Mouse (Mus musculus) c-Kit-positive CD71-positive TER-119-positive erythroid progenitor cells, embryonic 14.5 days (primary cell): ENCODE data around the gene Uvrag.

Experiments used
- DNase-seq: peaks from one replicate; pipeline ENCODE4 v3.0.0-alpha.2; 2013; ENCODE audit warnings: low spot score

The Uvrag gene

DNA sequence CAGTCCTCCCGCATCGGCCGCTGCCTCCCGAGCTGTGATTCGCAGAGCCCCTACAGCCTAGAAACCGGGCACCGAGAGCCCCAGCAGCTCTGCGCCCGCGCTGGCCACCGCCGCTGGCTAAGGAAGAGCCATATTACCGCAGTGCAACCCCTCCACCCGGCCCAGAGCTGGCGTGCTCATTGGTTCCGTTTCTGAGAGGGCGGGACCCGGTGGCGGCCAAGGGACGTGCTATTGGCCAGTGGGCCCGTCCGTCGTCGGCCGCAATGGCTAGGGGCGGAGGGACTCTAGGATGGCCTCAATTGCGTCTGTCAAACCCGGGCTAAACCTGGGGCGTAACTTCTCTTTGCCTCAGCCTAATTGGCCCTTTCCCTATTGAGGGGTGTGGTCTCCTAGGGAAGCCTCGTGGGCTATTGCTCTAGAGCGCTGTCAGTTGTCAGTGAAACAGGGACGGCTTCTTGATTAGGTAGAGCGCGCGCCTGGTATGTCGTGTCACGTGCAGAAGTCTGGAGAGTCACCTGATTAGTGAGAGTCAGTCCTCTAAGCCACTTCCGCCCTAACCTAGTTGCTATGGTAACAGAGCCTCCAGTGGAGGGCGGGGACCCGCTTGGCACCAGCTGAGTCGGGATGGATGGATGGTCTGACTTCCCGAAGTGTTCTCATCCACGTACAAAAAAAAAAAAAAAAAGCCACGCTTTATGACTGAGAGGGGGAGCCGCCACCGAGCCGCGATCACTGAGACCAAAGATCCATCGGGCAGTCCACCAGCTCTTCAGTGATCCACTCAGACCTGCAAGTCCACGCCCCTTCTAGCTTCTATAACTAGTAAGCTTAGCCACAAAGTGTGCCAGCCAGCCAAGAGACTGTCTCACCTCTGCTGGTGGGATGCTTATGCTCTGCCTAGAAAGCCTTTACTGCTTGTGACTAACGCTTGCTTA is at the start of gene Uvrag:
Gene Uvrag, minus strand, starts transcription at position 158 of the 935 bp plus-strand sequence.
- DNase-seq = peak; percentile 98

DNA sequence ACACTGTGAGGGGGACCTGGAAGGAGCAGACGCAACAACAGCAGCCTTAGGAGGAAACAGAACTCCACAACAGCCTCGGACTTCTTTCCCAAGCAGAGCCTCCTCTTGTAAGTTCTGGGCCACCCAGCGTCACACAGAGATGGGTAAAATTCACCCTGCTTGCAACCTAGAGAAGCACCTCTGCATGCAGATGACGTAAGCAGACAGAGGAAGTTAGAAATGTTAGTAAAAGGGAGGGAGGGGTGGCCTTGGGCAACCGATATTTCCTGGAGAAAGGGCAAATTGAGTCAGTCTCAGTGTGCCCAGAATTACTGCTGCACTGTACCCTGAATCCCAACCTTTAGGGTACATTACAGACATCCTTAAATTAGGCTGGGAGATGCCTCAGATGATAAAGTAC is 48.9 kb upstream of the Uvrag start:
- DNase-seq = no peak

DNA sequence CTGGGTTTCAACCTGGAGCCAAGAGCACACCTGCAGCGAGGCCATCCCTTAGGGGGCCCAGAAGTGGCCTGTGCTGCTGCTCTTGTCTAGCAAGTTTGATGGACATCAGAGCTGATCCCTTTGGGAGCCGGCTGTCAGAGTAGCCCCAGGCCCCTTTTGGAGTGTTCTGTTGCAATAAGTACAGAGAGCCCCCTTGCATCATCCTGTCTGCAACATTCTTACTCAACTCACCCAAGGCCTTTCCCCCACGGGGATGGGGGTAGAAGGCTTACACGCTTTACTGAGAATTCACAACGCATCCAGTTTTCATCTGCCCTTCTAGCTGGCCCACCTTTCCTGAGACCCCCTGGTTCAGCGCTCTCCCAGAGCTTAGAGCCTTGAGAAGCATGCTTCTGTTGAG is 47.7 kb upstream of the Uvrag start:
- DNase-seq = no peak

DNA sequence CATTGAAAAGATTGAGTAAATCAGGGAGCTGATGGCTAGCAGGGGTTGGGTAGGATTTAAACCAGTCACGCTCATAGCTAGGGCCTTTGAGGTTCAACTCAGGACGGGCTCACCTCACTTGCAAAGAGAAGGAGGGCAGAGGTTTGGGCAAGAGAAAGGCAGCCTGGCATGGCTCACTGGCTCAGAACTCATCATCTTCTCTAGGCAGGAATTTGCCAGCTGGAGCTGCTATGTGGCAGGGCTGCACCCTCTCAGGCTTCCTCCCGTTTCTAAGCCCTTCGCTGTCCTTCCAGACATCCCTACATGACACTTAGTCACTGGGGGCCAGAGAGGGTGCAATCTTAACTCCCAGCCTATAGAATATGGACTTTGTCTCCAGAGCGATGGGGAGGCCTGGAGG is 46.5 kb upstream of the Uvrag start:
- DNase-seq = no peak

DNA sequence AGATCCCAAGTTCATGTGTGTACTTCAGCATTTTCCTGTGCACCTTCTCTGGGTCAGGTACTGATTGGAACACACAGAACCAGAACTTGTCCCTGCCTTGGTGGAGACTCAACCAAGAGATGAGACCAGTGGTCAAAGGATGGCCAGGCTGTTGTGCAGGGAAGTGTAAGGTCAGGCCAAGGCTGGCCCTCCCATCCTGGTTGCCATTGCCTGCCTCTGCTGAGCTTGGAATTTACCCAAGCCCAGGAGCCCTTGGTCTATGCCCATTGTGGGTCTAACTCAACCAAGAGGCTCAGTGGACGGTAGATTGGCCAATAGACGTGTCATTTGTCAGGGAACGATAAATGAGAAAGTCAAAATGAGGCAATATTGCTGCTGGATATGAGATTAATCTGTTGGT is 44.5 kb upstream of the Uvrag start:
- DNase-seq = no peak

DNA sequence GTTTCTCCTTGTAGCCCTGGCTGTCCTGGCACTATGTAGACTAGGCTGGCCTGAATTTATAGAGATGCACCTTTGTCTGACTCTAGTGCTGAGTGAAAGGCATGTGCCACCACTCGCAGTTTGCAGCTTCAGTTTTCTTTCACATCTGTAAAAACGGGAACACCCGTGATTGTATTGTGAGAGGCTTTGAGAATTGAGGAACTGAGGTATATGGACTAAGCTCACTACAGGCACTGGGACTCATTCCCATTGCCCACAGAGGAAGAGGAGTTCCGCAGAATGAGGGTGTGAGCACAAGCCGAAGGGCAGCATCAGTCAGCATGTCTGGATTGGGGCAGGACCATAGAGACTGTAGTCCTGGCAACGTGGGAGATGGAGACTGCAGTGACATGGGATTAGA is 42.8 kb upstream of the Uvrag start:
- DNase-seq = no peak

DNA sequence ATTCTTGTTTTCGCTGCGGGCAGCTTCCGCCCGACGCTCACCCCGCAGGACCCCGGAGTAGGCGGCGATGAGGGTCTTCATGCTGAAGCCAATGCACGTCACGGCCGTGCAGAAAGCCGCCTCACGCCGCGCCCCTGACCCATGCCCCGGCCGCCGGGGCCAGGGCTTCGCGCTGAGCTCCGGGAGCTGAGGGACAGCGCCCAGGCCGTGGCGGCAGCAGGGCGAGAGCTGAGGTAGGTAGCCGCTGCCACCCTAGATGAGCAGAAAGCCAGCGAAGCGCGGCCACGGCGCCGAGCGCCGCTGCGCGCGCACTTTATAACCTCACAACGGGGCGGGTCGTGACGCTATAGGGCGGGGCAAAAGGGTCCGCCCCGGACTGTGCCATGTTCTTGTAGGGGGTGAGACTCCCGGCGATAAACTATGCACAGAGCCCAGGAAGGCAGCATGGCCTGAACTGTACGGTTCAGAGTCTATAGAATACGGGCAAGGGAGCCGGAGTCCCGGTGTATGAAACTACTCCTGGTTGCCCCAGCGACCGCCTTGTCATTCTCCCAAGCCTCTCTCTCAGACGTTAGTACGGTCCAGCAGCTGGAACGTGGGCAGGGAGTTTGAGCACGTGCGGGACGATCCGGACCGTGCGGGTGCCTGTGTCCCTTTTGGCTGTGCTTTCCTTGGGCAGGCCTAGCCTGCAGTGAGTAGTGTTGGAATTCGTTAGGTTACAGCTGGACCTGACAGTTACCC is 41.7 kb upstream of the Uvrag start, which contains the start of gene Dgat2:
Gene Dgat2, minus strand, starts transcription at position 288 of the 741 bp plus-strand sequence.
- DNase-seq = peak; percentile 83

DNA sequence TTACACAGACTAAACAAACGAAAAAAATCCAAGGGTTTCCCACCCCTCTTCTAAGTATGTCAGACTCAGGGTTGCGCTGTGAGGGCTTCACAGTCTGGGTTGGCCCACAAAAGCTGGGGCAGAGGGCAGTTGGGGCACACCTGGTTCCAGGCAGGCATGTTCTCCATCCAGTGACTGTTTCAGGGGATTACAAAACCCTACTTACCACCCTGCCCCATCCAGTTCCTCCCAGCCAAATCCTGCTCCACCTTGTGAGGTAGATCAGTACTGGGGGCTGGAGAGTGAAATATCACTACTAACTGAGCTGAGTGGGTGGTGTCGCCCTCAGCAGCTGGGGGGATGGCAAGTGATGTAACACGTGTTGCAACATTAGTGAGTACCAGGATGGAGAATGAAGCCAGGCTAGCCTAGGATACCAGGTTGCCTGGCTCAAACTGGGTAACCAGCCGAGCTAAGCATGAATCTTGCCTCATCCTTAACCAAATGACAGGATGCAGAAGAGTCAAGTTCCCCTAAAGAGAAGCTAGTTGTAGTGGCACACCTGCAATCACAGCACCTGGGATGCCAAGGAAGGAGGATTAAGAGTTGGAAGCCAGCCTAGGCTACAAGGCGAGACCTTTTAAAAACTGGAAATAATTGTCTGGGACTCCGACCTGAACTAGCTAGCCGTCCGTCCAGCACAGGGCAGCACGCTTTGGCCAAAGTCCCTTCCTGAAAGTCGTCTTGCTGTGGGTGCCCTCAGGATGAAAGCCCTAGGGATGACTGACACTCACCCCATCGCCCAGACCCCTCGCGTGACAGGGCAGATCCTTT is 40.9 kb upstream of the Uvrag start:
- no peak for DNase-seq

DNA sequence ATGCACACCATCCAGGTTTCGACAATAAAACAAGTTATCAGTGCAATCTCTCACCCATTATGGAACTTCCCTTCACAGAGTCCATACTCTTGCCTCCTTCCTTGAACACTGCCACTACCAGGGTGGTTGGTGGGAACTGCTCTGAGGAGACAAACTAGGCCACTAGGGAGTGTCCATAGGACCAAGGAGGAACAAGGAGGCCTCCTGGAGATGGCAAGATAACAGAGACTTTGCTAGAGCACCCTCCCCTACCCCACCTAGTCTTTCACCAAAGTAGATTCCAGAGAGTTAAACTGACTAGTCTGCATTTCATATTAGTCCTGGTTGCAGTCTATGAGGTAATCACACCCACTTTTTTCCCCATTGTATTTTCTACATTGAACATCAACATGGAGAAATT is 39.2 kb upstream of the Uvrag start:
- no peak for DNase-seq

DNA sequence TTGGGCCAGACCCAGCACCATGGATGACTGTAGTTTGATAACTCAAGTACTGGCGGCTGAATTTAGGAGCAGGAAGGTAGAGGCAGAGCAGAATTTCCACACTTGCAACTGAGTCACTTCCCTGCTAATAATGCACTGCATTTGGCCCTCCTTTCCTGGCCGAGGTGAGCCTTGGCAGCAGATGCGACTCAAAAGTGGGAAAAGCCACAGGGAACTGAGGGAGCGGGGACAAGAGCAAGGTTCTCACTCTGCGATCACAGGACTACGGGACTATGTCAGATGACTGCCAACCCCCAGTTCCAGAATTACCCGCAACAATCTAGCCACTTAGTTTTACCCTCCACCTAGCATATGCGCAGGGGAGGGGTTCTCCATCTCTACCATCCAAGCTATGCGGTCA is 38.3 kb upstream of the Uvrag start:
- no peak for DNase-seq

DNA sequence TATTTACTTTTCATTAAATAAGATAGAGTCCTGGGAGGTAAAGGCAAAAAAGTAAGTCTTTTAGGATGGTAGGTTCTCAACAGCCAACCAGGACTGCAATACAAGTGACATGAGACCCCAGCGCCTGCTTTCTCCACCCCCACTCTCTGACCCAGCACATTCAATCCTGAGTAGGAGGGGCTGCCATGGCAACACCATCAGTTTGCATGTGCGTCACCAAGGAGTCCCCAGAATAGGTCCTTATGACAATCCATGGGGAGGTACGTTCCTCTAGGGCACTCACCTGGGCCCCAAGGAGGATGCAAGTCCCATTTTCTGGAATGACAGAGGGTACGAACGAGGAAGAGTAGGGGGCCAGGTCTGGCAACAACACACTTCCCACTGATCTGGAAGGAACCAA is 36.4 kb upstream of the Uvrag start:
- DNase-seq = no peak

DNA sequence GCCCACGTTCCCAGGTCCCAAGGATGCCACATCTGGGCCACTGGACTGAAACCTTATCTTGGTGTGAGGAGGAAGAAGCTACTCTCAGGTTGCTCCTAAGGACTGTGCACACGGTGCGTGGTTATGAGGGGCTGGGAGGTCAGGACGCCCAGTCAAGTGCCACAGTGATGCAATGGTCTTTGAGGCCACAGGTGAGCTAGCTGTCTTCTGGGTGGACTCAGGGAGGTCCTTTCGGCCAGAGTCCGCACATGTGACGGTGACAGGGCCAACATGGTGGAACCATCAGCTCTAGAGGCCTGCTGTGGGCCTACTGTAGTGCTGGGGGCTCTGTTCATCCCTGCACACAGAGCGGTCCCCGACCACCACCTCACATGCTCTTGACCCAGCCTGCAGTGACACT is 34.7 kb upstream of the Uvrag start:
- DNase-seq = no peak

DNA sequence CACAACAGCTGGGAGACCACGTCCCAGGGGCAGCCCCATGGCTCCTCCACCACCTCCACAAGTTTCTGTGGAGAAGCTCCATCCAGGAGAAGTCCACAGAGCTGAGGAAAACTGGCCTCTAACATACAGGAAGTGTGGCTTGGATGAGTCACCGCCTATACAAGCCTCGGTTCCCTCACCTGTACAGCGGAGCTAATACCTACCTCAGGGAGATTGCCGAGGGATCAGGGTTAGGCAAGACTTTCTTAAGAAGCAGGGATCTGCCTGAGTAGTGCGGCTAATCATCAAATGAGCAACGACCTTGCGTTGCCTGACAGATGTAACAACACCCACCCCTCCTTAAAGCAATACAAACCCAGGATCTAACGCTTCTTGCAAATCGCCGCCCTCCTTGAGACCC is 34.2 kb upstream of the Uvrag start:
- DNase-seq = no peak

DNA sequence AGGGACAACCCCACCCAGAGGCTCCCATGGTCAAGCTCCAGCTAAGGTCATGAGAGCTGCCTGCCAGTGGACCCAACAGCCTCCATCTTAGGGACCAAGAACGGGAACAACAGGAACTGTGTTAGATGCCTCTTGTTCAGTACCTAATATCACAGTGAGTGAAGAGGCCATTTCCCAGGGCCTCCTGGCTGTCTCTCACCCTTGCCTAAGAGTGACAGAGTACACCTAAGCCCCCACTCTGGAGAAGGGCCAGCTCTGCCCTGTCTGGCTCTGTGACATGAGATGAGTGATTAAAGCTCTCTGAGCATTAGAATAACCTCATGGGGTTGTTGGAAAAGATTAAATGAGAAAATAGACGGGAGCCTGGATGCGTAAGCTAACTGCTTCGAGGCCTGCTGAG is 33.1 kb upstream of the Uvrag start:
- DNase-seq = no peak

DNA sequence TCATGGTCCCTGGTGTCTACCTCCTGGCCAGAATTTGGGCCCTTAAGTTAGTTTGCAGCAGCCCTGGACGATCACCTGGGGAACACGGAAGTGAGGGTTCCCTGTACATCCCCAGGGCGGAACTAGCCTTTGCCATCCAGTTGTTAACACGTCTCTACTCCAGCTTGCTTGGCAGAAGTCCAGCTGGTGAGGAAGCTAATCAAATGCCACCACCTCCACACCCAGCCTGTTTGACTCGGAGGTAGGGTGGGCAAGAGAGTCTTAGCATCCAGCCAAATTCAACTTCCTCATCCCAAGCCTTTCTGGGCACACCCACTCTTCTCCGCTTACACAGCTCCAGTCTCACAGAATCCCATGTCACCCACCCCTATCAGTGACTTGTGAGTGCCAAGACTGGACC is 32.0 kb upstream of the Uvrag start:
- no peak for DNase-seq

DNA sequence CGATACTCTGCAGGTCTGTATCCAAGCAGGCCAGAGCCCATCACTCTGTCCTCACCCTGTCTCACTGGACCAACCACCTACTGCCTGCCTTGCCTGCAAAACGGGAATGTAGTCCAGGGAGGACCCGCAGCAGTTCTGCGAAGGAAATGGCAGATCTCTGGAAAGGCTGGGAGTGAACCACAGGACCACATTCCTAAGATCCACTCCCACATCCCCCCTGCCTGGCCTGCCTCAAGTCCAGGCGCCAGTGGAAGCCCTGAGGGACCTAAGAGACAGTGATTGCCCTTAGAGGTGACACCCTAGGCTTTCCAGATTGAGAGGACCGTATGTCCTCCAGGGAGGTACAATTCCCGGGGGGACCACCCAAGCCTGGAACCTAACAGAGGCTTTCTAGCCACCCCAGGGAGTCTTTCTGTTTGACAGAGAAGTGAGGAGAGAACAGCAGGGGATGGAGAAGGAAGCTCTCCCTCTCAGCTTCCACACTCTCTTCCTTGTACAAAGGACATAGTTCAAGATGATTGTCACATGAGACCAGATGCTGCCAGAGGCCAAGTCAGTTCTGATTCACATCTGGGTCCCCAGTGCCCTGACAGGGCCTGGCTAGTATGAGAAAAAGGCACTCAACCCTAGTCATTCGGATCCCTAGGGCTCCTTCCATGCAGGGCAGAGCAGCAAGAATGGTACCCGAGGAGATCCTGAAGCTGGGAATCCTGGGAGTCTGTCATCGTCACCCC is 31.0 kb upstream of the Uvrag start:
- DNase-seq = no peak

DNA sequence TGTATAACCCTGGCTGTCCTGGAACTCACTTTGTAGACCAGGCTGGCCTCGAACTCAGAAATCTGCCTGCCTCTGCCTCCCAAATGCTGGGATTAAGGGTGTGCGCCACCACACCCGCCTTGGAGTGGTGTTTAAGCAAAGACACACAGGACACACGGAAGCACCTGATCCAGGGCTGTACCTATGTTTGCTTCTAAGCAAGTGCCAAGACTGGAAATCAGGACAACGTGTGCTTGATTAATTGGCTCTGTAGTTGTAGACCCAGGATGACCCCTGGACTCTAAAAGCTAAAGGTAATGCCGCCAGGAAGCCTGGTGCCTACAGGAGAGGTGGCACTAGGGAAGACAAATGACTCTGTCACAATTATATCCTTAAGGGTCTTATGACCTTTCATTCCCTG is 29.6 kb upstream of the Uvrag start:
- DNase-seq = no peak

DNA sequence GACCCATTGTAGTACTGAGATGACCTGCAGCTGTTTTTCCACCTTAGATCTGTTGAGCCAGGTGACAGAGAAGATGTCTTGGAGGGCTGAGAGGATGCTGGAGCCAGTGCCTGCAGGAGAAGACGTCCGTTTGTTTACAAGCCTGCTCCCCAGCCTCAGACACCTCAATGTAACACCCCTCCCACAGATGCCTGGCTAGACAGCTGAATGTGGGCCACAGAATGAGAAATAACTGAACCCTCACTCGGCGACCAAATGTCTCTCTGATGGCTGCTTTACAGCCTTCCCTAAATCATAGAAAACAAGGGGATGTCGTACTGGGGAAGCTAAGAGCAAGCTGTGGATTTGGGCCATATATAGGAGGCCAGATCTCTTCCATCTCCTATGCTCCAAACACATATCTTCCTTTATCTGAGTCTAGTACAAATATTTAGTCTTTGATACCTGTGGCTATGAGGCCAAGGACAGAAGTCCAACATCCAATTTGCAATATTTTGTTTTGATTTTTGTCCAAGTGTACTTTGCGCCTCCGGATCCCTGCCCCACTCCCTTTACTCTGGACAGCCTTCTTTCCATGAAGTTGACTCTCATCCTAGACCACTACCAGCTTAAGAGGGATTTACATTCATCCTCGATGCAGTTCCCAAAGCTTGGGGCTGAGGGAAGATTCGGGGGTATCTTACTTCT is 28.9 kb upstream of the Uvrag start:
- no peak for DNase-seq

DNA sequence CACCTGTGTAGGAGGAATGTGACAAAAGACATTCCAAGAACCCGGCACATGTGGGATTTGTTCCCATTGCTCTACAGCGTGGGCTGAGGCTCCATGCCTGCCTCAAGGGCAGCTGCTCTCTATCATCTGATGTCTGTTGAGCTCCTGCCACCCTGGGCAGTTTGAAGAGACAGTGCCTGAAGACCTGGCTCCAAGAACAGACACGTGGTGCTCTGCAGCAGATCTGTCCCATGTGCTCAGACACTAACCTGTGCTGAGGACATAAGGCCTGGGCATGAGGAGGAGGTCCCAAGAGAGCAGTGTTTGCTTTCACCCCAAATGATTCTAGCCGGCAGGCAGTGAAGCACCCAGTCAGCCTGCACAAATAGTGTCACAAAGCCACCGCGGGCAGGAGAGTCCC is 27.8 kb upstream of the Uvrag start:
- DNase-seq = no peak

DNA sequence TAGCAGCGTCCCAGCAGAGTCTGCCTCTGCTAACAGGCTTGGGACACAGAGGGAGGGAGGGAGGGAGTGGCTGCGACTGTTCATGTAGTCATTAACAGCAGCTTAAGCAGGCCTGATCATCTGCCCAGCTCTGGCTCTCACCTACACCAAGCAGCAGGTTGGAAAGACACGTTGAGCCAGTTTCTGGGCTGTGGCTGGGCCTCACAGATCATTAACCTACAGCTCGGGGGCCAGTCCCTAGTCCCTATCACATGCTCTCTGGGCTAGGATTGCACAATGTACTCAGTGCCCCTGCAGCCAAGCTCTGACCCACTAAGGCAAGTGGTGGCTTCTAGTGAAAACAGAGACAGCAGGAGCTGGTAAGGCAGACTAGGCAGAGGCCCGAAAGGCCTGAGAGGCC is 27.0 kb upstream of the Uvrag start:
- DNase-seq = no peak

DNA sequence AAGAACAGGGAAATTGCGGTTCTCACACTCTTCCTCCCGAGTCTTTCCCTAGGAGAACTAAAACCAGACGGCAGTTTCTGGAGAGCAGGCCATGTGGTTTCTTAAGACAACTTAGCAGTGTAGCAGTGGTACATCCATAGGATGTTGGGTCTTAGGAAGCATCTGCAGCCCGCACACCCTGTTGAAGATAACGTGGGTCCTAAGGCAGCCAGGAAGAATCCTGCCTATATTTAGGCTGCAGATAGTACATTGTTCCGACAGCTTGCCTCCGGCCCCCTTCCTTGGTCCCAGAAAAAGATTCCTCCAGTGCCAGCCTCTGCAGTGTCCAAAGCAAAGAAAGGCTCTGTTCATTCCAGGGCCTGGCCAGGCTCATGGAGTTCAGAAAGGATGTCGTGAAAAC is 25.2 kb upstream of the Uvrag start:
- no peak for DNase-seq
